Mouse (Mus musculus) kidney, adult 2 months (tissue): ENCODE measurements around the gene Zfpl1. TPM values are rescaled to one million over a fixed set of nuclear protein-coding genes. Genes with fewer than 3 reads are reported as not detected.
A peak's percentile ranks its signal among the peaks of the same experiment; 100 is the strongest.

ENCODE experiments used
- DNase-seq: peaks from one replicate; pipeline ENCODE4 v3.0.0; 2021
- H3K27ac ChIP-seq: fragments of 200-500 bp; 2 replicates; pipeline ENCODE4 v1.5.1; 2012; ENCODE audit warnings: low read depth, low read length, control low read depth, inconsistent platforms; ENCODE audit not compliant: insufficient read depth
- H3K27me3 ChIP-seq: fragments of 200-500 bp; replicated peaks from 2 replicates; pipeline ENCODE4 v1.6.1; 2012; ENCODE audit warnings: mild to moderate bottlenecking, moderate library complexity, low read length, inconsistent platforms; ENCODE audit not compliant: control insufficient read depth, insufficient read depth
- H3K36me3 ChIP-seq: fragments of 200-500 bp; 2 replicates; pipeline ENCODE4 v1.6.1; 2012; ENCODE audit warnings: mild to moderate bottlenecking, moderate library complexity, low read length, inconsistent platforms; ENCODE audit not compliant: control insufficient read depth, insufficient read depth
- H3K4me1 ChIP-seq: fragments of 200-500 bp; 2 replicates; pipeline ENCODE4 v1.6.1; 2011; ENCODE audit warnings: low read length; ENCODE audit not compliant: control insufficient read depth, insufficient read depth
- H3K4me3 ChIP-seq: fragments of 200-500 bp; 2 replicates; pipeline ENCODE4 v1.5.1; 2011; ENCODE audit warnings: mild to moderate bottlenecking, low read depth, low read length, control low read depth; ENCODE audit not compliant: insufficient read depth
- CTCF ChIP-seq: fragments of 200-500 bp; conservative IDR thresholded peaks from 2 replicates; pipeline ENCODE4 v1.5.1; 2011; ENCODE audit warnings: low read depth, mild to moderate bottlenecking, control low read depth, low read length, moderate library complexity, mixed read lengths; ENCODE audit not compliant: insufficient read depth, insufficient read length
- POLR2A ChIP-seq: fragments of 200-500 bp; IDR thresholded peaks from one replicate; pipeline ENCODE4 v1.6.1; 2011; ENCODE audit warnings: low read depth, low read length, control low read depth
- WGBS: fragments of 180-500 bp; shearing (Covaris S2); methylation state at CpG from one replicate; pipeline ENCODE4 v1.1.7; 2018; 5-methylcytosine and 5-hydroxymethylcytosine counted together
- polyA plus RNA-seq: library from polyadenylated mRNA; depleted of rRNA; stranded (reverse); fragments of >200 nt; gene quantifications from 2 replicates; pipeline ENCODE4 v1.2.3, GENCODE M21; 2012

Zfpl1 gene
- polyA plus RNA-seq, 1 experiment: 77.1 TPM

GRCm38 (mm10) chr19:6056696-6057095 lies 28.1 kb downstream of the Zfpl1 start:
- no peak overlapping the region for H3K4me3 ChIP-seq
- H3K36me3 ChIP-seq: peaks cover 3% of the 10 kb centered on the region

DNA sequence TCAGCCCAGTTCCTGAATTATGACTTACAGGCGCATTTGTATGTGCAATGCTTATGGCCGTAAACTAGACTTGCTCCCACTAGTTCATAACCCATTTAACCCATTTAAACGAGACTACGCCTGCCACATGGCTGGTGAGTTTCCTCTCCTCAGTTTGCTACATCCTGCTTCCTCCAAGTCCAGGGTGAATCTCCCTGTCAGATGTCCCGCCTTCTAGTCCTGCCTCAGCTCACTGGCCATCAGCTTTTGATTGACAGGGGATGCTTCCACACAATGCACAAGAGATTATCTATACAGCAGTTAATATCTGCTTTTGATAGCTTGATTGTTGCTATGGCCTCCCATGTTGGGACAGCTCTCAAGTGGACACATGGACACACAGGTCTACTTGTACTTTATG lies 30.5 kb downstream of the Zfpl1 start:
- Histone ChIP-seq H3K4me3 (no peak overlapping the region), H3K27ac (no peak overlapping the region), H3K27me3 (no peaks in the 10 kb centered on the region), H3K36me3 (peaks cover 3% of the 10 kb centered on the region), H3K4me1 (peaks cover 5% of the 10 kb centered on the region; the same call in 1 of the 2 replicates)
- TF ChIP-seq CTCF (no peak), POLR2A (no peak)
- no peak for DNase-seq
- 72% methylated on average over 5 of the region's 5 CpGs for WGBS

More at GRCm38 (mm10) chr19:6056696-6057095, 28.1 kb downstream of the Zfpl1 start:
- Histone ChIP-seq H3K27ac (no peak overlapping the region), H3K27me3 (no peaks in the 10 kb centered on the region), H3K4me1 (peaks cover 5% of the 10 kb centered on the region; the same call in 1 of the 2 replicates)
- TF ChIP-seq POLR2A (no peak), CTCF (no peak)
- 45% methylated on average over 4 of the region's 4 CpGs for WGBS
- DNase-seq: no peak

DNA sequence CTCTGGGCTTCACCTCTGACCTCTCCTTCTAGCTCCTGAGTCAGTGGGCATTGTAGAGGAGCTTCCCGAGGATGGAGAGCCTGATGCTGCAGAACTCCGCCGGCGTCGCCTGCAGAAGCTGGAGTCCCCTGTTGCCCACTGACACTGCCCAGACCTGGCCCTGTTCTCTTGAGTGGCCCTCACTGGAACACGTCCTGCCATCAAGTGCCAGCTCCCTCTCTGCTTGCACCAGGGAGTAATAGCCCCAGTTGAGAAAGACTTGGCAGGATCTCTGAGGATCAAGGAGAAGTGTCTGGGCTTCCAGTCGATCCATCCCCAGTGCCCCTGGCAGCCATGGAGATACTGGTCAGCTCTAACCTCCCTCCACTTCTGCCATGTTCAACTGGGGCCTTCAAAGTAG lies 32.2 kb downstream of the Zfpl1 start:
- H3K4me3 ChIP-seq: no peak overlapping the region
- WGBS: 86% methylated on average over 7 of the region's 7 CpGs

GRCm38 (mm10) chr19:6048681-6049410 lies 35.9 kb downstream of the Zfpl1 start:
- 81% methylated on average over 11 of the region's 11 CpGs for WGBS
- Histone ChIP-seq H3K4me3 (no peak overlapping the region), H3K27me3 (no peaks in the 10 kb centered on the region), H3K27ac (no peak overlapping the region), H3K4me1 (peaks cover 12% of the 10 kb centered on the region; the same call in 1 of the 2 replicates), H3K36me3 (peaks cover 3% of the 10 kb centered on the region)
- no peak for TF ChIP-seq CTCF
- no peak for TF ChIP-seq POLR2A
- DNase-seq: no peak

More for the DNA sequence above, 32.2 kb downstream of the Zfpl1 start:
- Histone ChIP-seq H3K4me1 (peaks cover 10% of the 10 kb centered on the region; the same call in 1 of the 2 replicates), H3K36me3 (peaks cover 3% of the 10 kb centered on the region), H3K27ac (no peak overlapping the region), H3K27me3 (no peaks in the 10 kb centered on the region)
- TF ChIP-seq POLR2A (no peak), CTCF (no peak)
- DNase-seq: no peak

- Histone ChIP-seq H3K27me3 (no peaks in the 10 kb centered on the region), H3K4me3 (peak overlapping the region; percentile 80), H3K4me1 (peaks cover 12% of the 10 kb centered on the region; the same call in 1 of the 2 replicates), H3K36me3 (peaks cover 1% of the 10 kb centered on the region), H3K27ac (no peak overlapping the region)
- TF ChIP-seq POLR2A (no peak), CTCF (no peak)
- 75% methylated on average over 8 of the region's 8 CpGs for WGBS
- no peak for DNase-seq
These were observed 36.9 kb downstream of the Zfpl1 start for GRCm38 (mm10) chr19:6047899-6048166.

DNA sequence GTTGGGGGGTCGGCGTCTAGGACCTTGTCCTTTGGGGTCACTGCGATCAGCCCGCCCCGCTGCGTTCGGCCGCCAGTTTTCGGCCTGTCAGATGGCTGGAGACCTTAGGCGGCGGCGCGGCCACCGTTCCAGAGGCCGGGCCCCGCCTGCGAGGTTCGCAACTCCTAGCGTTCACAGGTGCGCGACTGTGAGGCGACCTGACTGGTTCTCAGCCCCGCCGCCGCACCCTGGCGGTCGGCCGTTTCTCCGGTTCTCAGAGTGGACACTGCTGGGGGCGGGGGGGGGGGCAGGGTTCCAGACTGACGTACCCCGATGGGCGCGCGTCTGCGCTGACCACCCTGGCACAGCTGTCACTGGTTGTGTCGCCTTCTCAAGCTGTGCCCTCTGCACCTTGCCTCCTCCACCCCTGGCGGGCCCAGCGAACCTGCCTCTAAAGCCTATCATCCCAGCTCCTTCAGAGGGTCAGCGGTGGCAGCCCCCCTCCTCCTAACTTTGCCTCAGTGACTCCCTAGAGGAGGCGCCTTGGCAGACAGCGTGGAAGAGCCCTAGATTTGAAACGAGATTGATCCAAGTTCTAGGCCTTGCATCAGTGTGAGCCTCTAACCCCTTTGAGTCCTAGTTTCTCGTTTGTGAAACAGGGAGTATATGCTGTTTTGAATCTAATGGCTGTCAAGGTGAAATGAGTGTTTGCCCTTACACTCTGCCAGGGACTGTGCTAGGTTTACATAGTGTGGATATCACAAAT lies 37.4 kb downstream of the Zfpl1 start:
- Histone ChIP-seq H3K27ac (peak overlapping the region; percentile 94), H3K4me1 (peaks cover 12% of the 10 kb centered on the region; the same call in 1 of the 2 replicates), H3K27me3 (no peaks in the 10 kb centered on the region), H3K36me3 (no peaks in the 10 kb centered on the region; the same call in none of the 2 replicates), H3K4me3 (peak overlapping the region; percentile 80)
- no peak for DNase-seq
- TF ChIP-seq POLR2A (no peak), CTCF (no peak)
- under 1% methylated on average over 44 of the region's 44 CpGs for WGBS
